Mouse (Mus musculus) forebrain, embryonic 11.5 days (tissue): ENCODE results near the gene Ikzf2. TPM values are rescaled to one million over a fixed set of nuclear protein-coding genes. Genes with fewer than 3 reads are reported as not detected.

Experiments used
- ATAC-seq: fragments of 200-750 bp; cut with Nextera tagmentation; replicated peaks from 2 replicates; pipeline ENCODE4 v1.8.0; 2017; ENCODE audit warnings: moderate TSS enrichment; ENCODE audit not compliant: low FRiP score
- DNase-seq: peaks from one replicate; pipeline ENCODE4 v3.0.0-alpha.2; 2017; ENCODE audit warnings: low spot score
- H3K27ac ChIP-seq: fragments of 300-500 bp; sonication (generic); 2 replicates; pipeline ENCODE4 v1.5.1; 2014; ENCODE audit warnings: low read depth, low read length
- H3K27me3 ChIP-seq: fragments of 300-500 bp; sonication (generic); 2 replicates; pipeline ENCODE4 v1.6.1; 2014; ENCODE audit warnings: mild to moderate bottlenecking, low read length, mixed read lengths; ENCODE audit not compliant: control insufficient read depth, insufficient read depth
- H3K36me3 ChIP-seq: fragments of 300-500 bp; sonication (generic); 2 replicates; pipeline ENCODE4 v1.6.1; 2014; ENCODE audit warnings: mild to moderate bottlenecking, low read length, moderate library complexity, mixed read lengths; ENCODE audit not compliant: control insufficient read depth, insufficient read depth
- H3K4me1 ChIP-seq: fragments of 300-500 bp; sonication (generic); replicated peaks from 2 replicates; pipeline ENCODE4 v1.6.1; 2014; ENCODE audit warnings: low read length, mixed read lengths; ENCODE audit not compliant: control insufficient read depth, insufficient read depth
- H3K4me2 ChIP-seq: fragments of 300-500 bp; sonication (generic); 2 replicates; pipeline ENCODE4 v1.6.1; 2014; ENCODE audit warnings: low read depth, mild to moderate bottlenecking, low read length, moderate library complexity, mixed read lengths; ENCODE audit not compliant: severe bottlenecking
- H3K4me3 ChIP-seq: fragments of 300-500 bp; sonication (generic); 2 replicates; pipeline ENCODE4 v1.5.1; 2014; ENCODE audit warnings: low read depth, low read length
- H3K9ac ChIP-seq: fragments of 300-500 bp; sonication (generic); 2 replicates; pipeline ENCODE4 v1.6.1; 2014; ENCODE audit warnings: low read length
- H3K9me3 ChIP-seq: fragments of 300-500 bp; sonication (generic); 2 replicates; pipeline ENCODE4 v1.6.1; 2016; ENCODE audit warnings: low read length, mixed read lengths; ENCODE audit not compliant: control insufficient read depth
- WGBS: fragments of 180-500 bp; shearing (Covaris S2); extraction: QIAGEN DNeasy Blood & Tissue Kit; methylation state at CpG from one replicate; pipeline ENCODE4 v1.1.7; 2014; 5-methylcytosine and 5-hydroxymethylcytosine counted together
- polyA plus RNA-seq: library from polyadenylated mRNA; unstranded; fragments of >200 nt; fragmentation: Nextera tagmentation; extraction: Ambion mirVana; gene quantifications from 2 replicates; pipeline ENCODE4 v1.2.1, GENCODE M21; 2014

The Ikzf2 gene
- polyA plus RNA-seq, 1 experiment from 2014 or later, result 6.2 TPM

DNA sequence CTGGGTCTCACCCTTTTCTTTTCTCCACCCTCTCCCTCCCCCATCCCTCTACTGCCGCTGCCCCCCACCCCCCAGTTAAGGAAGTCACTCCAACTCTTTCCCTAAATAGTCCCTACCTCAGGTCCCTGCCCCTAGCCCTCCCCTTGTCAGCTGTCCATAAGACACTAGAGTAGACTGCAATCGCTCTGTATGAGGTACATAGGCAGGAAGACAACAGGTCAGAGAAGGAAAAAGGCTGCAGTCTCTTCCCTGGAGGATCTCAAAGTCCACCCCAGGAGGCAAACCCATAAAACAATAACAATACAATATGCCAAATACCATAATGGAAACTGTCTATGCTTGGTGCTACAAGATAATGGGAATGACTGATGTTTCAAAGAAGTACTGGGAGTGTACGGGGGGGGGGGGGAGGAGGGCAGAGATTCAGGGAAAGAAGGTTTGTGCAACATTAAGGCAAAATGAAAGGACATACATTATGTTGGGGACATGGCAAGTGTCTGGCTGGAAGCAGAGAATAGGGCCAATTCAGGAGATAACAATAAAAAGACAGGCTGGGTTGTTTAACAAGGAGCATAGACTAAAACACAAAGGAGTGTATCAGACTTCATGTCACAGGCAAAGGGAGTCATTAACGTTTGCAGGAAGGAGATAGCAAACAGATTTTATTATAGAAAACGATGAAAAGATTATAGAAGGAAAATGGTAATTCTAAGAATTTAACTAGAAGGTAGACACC lies 30.8 kb downstream of the Ikzf2 start:
- DNase-seq (no peak), ATAC-seq (no peak)
- no peaks in the 10 kb centered on the region for H3K36me3 ChIP-seq
- no peak overlapping the region for H3K4me3 ChIP-seq
- H3K9ac ChIP-seq, result no peak overlapping the region
- 64% methylated on average over 5 of the region's 5 CpGs for WGBS
- no peaks in the 10 kb centered on the region for H3K9me3 ChIP-seq
- H3K27me3 ChIP-seq, result no peaks in the 10 kb centered on the region
- H3K4me2 ChIP-seq, result no peak overlapping the region
- no peak overlapping the region for H3K27ac ChIP-seq
- no peaks in the 10 kb centered on the region; the same call in 1 of the 2 replicates for H3K4me1 ChIP-seq

DNA sequence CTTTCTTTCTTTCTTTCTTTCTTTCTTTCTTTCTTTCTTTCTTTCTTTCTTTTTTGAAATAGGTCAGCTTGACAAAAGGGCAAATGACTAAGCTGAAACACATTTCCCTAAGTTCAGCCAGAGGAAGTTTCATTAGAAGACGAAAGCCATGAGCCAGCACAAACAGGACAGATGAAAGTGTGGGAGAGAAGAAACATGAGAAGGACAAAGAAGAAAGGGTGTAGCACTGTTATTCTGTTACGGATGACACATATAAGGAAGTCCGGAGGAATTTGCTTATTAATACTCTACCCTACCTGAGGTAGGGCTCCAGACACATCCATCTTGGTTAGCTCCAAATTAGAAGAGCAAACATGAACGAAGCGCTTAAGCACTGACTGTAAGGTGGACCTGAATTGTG lies 31.7 kb downstream of the Ikzf2 start:
- Histone ChIP-seq H3K4me1 (no peaks in the 10 kb centered on the region; the same call in 1 of the 2 replicates), H3K4me2 (no peak overlapping the region), H3K27ac (no peak overlapping the region), H3K9me3 (no peaks in the 10 kb centered on the region), H3K27me3 (no peaks in the 10 kb centered on the region), H3K36me3 (no peaks in the 10 kb centered on the region), H3K9ac (no peak overlapping the region), H3K4me3 (no peak overlapping the region)
- DNase-seq, result no peak
- ATAC-seq, result no peak
- WGBS, result 92% methylated on average over 5 of the region's 5 CpGs

DNA sequence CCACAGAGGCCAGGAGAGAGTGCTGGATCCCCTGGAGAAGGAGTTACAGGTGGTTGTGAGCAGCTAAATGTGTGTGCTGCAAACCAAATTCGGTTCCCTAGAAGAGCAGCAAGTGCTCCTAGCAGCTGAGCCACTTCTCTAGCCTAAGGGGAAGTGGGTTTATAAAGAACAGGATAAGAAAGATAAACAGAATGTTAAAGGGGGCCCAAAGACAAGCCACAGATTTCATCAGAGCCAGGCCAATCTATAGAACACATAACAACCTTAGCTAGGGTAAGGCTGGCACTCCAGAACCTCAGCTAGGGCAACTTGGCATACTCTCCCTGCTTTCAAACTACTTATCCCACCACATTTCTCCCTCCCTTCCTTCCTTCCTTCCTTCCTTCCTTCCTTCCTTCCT lies 32.1 kb downstream of the Ikzf2 start:
- no peak for DNase-seq
- WGBS, result 86% methylated on average over 1 of the region's 1 CpGs
- Histone ChIP-seq H3K27ac (no peak overlapping the region), H3K27me3 (no peaks in the 10 kb centered on the region), H3K4me1 (no peaks in the 10 kb centered on the region; the same call in 1 of the 2 replicates), H3K9me3 (no peaks in the 10 kb centered on the region), H3K36me3 (no peaks in the 10 kb centered on the region), H3K4me3 (no peak overlapping the region), H3K4me2 (no peak overlapping the region), H3K9ac (no peak overlapping the region)
- ATAC-seq, result no peak

DNA sequence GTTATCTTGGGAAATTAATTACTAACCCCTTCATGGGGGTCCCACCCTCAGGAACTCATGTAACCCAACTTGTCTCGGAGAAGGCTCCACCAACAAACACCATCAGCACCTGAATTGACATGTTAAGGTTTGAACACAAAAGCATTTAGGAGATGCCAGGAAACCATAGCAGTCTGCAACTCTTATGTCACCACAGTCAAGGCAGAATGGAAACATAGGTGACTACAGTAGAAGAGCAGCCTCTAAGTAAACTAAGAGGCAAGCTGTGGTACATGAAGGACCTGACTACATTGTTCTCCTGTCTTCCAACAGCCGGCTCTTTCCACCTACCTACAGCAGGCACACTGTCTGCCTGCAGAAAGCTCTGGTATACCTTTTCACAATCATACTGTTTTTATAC lies 33.6 kb downstream of the Ikzf2 start:
- DNase-seq (no peak), ATAC-seq (no peak)
- 87% methylated on average over 2 of the region's 2 CpGs for WGBS

DNA sequence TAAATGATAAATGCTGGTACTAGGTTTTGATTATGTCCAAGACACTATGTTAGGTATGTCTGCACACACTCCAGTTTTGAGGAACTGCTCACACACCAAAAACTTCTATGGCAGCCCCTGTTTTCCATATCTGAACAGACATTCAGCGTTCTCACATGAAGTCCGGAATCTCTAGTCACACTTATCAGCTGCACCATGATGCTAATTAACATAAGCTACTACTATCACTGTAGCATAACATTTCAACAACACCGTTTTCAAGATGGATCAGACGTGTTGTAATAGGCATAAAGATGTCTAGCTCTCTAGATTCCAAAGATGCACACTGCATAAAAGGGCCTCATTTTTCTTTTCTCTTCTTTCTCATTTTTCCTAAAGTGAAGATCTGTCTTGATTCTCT lies 43.9 kb downstream of the Ikzf2 start:
- DNase-seq (no peak), ATAC-seq (no peak)
- Histone ChIP-seq H3K27me3 (no peaks in the 10 kb centered on the region), H3K4me3 (no peak overlapping the region), H3K9ac (no peak overlapping the region), H3K36me3 (no peaks in the 10 kb centered on the region), H3K4me1 (no peaks in the 10 kb centered on the region), H3K4me2 (no peak overlapping the region), H3K9me3 (no peaks in the 10 kb centered on the region), H3K27ac (no peak overlapping the region)
- WGBS, result 91% methylated on average over 4 of the region's 4 CpGs

More for the DNA sequence above, 33.6 kb downstream of the Ikzf2 start:
- Histone ChIP-seq H3K9ac (no peak overlapping the region), H3K4me3 (no peak overlapping the region), H3K9me3 (no peaks in the 10 kb centered on the region), H3K27me3 (no peaks in the 10 kb centered on the region), H3K36me3 (no peaks in the 10 kb centered on the region), H3K27ac (no peak overlapping the region), H3K4me1 (no peaks in the 10 kb centered on the region; the same call in 1 of the 2 replicates), H3K4me2 (no peak overlapping the region)

DNA sequence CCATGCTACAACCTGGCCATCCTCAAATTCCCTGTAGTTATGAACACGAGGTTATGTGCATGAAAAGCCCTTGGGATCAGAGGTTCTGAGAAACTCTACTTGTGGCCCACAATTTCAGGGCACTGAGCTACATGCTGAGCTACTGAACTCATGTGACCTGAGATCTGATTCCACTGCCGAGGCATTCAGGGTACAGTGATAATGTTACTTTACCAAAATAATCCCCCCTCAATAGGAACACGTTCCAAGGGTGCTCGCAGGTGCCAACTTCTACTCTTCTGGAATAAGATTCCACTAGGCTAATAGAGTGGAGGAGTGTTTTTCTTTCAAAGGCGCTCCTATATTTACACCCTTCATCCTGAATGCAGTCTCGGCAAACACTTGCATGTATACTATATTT lies 45.1 kb downstream of the Ikzf2 start:
- no peaks in the 10 kb centered on the region for H3K36me3 ChIP-seq
- H3K9me3 ChIP-seq, result no peaks in the 10 kb centered on the region
- H3K9ac ChIP-seq, result no peak overlapping the region
- no peak overlapping the region for H3K4me3 ChIP-seq
- ATAC-seq (no peak), DNase-seq (no peak)
- 80% methylated on average over 6 of the region's 6 CpGs for WGBS
- H3K4me2 ChIP-seq, result no peak overlapping the region
- H3K27ac ChIP-seq, result no peak overlapping the region
- no peaks in the 10 kb centered on the region for H3K4me1 ChIP-seq
- no peaks in the 10 kb centered on the region for H3K27me3 ChIP-seq

DNA sequence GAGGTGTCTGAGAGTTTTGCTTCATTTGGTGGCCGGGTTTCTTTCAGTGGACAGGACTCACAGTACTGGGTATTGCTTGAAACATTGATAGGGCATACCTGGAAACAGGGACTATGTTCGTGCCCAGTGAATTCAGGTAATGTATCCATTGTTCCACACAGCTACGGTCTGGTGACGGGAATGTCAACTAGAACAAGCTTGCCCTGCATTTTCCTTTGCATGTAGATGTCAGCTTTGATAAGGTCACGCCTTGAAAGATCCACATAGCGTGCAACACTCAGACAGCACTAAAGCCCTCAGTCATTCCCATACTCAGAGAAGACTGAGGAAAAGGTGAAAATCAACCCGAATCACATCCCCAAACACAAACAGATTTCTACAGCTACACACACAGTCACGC lies 48.7 kb downstream of the Ikzf2 start:
- Histone ChIP-seq H3K27ac (no peak overlapping the region), H3K4me1 (no peaks in the 10 kb centered on the region), H3K9me3 (no peaks in the 10 kb centered on the region), H3K9ac (no peak overlapping the region), H3K36me3 (no peaks in the 10 kb centered on the region), H3K4me2 (no peak overlapping the region), H3K27me3 (no peaks in the 10 kb centered on the region), H3K4me3 (no peak overlapping the region)
- DNase-seq (no peak), ATAC-seq (no peak)
- 86% methylated on average over 8 of the region's 8 CpGs for WGBS

DNA sequence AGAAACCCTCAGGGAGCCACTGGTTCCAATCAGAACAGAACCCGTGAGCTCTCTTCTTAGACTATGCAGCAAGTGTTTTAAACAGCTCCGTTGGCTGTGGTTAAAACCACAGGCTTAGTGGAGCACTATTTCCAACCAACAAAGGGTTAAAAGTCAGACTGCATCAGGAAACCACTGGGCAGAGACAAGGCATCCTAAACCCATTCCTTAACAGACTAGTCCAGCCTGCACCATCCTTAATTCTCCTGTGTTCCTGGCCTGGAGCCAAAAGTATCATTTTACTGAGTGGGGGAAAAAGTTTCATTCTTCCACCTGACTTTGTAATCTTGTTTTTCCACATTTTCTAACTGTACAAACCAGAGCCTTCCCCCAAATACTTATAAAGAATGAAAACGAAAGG lies 49.1 kb downstream of the Ikzf2 start:
- H3K4me1 ChIP-seq, result no peaks in the 10 kb centered on the region
- H3K9ac ChIP-seq, result no peak overlapping the region
- DNase-seq, result no peak
- no peak for ATAC-seq
- H3K36me3 ChIP-seq, result no peaks in the 10 kb centered on the region
- no peak overlapping the region for H3K27ac ChIP-seq
- H3K9me3 ChIP-seq, result no peaks in the 10 kb centered on the region
- H3K4me3 ChIP-seq, result no peak overlapping the region
- H3K27me3 ChIP-seq, result no peaks in the 10 kb centered on the region
- WGBS, result 76% methylated on average over 3 of the region's 3 CpGs
- H3K4me2 ChIP-seq, result no peak overlapping the region

DNA sequence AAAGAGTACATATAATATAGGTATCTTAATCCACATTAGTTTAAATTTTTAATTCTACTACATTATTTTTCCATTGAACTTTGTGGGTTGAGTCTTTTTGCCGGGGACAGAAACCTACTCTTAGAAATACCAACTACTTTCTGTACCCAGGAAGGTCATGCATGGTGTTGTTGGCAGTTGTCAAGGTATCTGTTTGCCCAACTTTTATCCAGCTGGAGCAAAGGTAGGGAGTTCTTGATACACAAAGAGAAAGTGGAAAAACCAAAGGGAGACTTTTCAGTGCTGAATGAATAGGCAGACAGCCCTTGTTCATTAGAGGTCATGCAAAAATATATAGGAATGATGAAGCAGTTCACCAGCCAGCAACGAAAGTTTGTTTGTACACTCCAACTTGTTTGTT lies 52.8 kb downstream of the Ikzf2 start:
- no peak overlapping the region for H3K4me3 ChIP-seq
- H3K27ac ChIP-seq, result no peak overlapping the region
- ATAC-seq (no peak), DNase-seq (no peak)
- no peaks in the 10 kb centered on the region for H3K36me3 ChIP-seq
- no peaks in the 10 kb centered on the region for H3K9me3 ChIP-seq
- no peaks in the 10 kb centered on the region for H3K27me3 ChIP-seq
- no peak overlapping the region for H3K4me2 ChIP-seq
- H3K9ac ChIP-seq, result no peak overlapping the region
- 92% methylated on average over 2 of the region's 2 CpGs for WGBS
- H3K4me1 ChIP-seq, result no peaks in the 10 kb centered on the region
